Mouse (Mus musculus): Measurements from ENCODE around the gene Pdk2. TPM values are rescaled to one million over a fixed set of nuclear protein-coding genes. Genes with fewer than 3 reads are reported as not detected.

Pdk2 gene
- polyA plus RNA-seq, 1 experiment from 2014 or later = 26.4 TPM

DNA sequence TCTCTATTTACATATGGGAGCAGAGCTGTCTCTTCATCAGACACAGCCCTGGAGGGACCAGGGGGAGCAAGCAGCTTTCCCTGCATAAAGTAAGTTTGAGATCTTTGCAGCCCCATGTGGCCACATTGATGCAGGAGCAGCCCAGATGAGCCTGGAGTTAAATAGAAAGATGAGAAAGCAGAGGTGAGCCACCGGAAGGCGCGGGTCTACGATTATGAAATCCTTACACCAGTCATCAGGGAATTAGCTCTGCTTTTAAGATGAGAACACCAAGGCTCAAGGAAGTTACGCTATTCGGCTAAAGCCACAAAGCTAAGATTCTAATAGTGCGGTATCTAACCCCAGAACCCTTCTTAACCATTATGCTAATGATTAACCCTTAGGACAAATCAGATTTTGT is 36.8 kb upstream of the Pdk2 start:
- Histone ChIP-seq H3K4me2 (replicated peaks) (no peak overlapping the region), H3K27me3 (peaks cover 37% of the 10 kb centered on the region)
- WGBS = 74% methylated on average over 7 of the region's 7 CpGs

DNA sequence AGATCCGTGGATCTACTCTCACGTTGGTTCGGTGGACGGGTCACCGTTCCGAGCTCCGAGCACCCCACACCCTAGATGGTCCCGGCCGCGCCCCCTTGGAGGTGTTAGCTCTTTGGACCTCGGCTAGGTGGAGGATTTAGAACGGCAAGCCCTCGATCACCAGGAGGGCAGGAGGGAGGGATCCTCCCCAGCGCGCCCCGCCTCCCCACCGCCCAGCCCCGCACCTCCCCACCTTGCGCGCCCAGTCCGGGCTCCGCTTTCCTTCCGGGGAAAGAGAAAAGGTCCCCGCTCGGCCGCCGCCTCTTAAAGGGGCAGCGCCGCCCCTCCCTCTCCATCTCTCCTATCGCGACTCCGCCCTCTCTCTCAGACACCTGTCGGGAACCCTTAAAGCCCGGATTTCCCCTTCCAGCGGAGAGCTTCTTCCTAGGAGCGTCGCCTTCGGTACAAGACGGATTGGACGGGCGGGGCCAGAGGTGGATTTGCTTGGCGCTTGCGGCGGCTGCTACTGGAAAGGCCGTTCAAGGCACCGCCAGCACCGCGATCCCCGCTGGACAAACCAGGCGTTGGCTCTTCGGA is 35.5 kb upstream of the Pdk2 start, which contains the start of gene Itga3:
Itga3 (minus strand) TSS at position 266 of the 576 bp plus-strand sequence.
- under 1% methylated on average over 43 of the region's 51 CpGs for WGBS
- H3K27me3 ChIP-seq = peaks cover 37% of the 10 kb centered on the region
- H3K9me3 ChIP-seq = no peaks in the 10 kb centered on the region
- peak within 1 kb of the TSS; percentile 67 for H3K27ac ChIP-seq (replicated peaks)
- H3K4me2 ChIP-seq (replicated peaks) = peak within 1 kb of the TSS; percentile 100
- peak within 1 kb of the TSS; percentile 80 for H3K4me3 ChIP-seq
- peak; percentile 75 for ATAC-seq (replicated peaks)
- H3K4me1 ChIP-seq = peaks cover 24% of the 10 kb centered on the region
- no peaks in the 10 kb centered on the region for H3K36me3 ChIP-seq
- H3K9ac ChIP-seq (replicated peaks) = peak within 1 kb of the TSS; percentile 71

More for the DNA sequence above, 36.8 kb upstream of the Pdk2 start:
- Histone ChIP-seq H3K27ac (replicated peaks) (no peak overlapping the region), H3K36me3 (no peaks in the 10 kb centered on the region), H3K4me3 (no peak overlapping the region), H3K9me3 (no peaks in the 10 kb centered on the region), H3K9ac (replicated peaks) (no peak overlapping the region), H3K4me1 (peaks cover 24% of the 10 kb centered on the region)
- ATAC-seq (replicated peaks) = no peak

DNA sequence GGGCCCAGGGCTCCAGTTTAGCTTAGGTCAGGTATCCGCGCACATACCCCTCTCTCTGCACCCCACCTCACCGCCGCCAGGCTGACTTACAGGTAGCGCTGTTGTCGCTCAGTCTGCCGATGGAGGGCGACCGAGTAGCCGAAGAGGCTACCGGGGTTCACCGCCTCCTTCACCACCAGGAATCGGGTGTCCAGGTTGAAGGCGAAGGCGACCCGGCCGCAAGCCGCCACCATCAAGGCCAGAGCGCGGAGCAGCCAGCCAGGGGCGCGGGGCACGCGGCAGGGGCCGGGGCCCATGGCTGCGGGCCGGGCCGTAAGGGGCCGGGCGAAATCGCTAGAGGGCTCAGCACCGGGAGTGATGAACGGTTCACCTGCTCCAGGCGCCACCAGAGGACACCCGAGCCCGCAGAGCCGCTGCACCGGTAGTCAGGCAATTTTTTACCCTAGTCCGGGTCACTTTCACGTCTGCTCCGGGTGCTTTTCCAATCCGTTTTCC is 34.9 kb upstream of the Pdk2 start:
- Histone ChIP-seq H3K27ac (replicated peaks) (peak overlapping the region; percentile 67), H3K27me3 (peaks cover 37% of the 10 kb centered on the region)

DNA sequence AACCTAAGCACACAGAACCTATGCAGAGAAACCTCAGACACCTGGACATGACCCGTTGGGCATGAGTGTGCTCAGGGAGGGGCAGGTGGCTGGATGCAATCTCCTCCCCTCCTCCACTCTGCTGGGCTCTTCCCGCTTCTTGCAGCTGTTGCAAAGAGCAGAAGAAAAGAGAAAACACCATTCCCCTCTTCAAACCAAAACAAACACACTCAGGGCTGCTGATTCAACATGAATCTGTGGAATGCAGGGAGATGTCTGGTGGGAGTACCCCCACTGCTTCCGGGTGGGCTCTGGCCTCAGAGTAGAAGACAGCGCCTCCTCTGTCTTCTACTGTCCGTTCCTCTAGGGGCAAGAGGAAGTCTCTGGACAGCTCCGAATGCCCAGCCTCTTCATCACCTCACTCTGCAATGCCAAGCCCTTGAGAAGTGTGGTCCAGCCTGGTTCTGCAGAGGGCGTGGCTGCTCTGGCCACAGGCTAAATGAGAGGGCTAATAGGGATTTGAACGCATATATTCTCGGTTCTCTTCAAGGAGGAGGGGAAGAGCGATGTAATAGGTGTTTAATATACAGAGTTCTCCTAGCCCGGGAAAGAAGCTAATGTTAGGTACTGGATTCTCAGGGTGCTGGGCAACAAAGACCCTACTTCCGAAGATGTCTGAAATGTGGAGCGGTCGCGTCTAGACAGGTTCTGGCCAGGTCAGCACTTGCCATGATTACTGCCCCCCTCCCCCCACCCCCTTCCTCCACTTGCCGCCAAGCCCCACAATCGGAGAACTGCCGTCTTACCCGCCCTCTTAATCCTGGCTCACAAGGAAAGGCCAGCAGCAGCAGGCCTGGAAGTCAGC is 34.3 kb upstream of the Pdk2 start:
- no peaks in the 10 kb centered on the region for H3K36me3 ChIP-seq
- peaks cover 24% of the 10 kb centered on the region for H3K4me1 ChIP-seq
- 0 out of 2 replicates have a peak, but pooled peaks have one; percentile 4 for ATAC-seq (replicated peaks)
- 7% methylated on average over 19 of the region's 19 CpGs for WGBS
- peak overlapping the region; percentile 67; the same call in 1 of the 2 replicates for H3K27ac ChIP-seq (replicated peaks)
- peak overlapping the region; percentile 100 for H3K4me2 ChIP-seq (replicated peaks)
- peak overlapping the region; percentile 71 for H3K9ac ChIP-seq (replicated peaks)
- no peaks in the 10 kb centered on the region for H3K9me3 ChIP-seq
- H3K4me3 ChIP-seq = peak overlapping the region; percentile 80
- H3K27me3 ChIP-seq = peaks cover 37% of the 10 kb centered on the region

More for the DNA sequence above, 34.9 kb upstream of the Pdk2 start:
- Histone ChIP-seq H3K9me3 (no peaks in the 10 kb centered on the region), H3K4me1 (peaks cover 24% of the 10 kb centered on the region), H3K36me3 (no peaks in the 10 kb centered on the region), H3K4me2 (replicated peaks) (peak overlapping the region; percentile 100), H3K4me3 (peak overlapping the region; percentile 80), H3K9ac (replicated peaks) (peak overlapping the region; percentile 71)
- WGBS = under 1% methylated on average over 42 of the region's 42 CpGs
- ATAC-seq (replicated peaks) = peak; percentile 64

DNA sequence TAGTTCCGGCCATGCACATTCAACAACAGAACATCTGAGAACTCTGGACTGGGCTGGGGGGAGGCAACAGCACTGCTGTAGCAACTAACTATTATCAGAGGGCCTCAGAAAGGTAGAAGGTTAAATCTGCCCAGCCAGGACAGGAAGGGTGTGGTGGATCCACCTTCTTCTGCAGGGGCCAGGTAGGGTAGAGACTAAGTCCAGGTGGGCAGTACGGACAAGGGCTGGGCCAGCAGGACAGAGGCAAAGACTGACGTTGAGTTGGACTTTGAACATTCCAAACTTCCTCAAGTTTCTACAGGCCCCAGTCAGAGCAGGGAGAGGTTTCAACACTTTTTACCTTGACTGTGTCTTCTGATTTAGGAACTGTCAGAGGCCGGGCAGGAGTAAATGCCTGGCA is 33.5 kb upstream of the Pdk2 start:
- Histone ChIP-seq H3K9me3 (no peaks in the 10 kb centered on the region), H3K27ac (replicated peaks) (no peak overlapping the region), H3K9ac (replicated peaks) (no peak overlapping the region), H3K36me3 (no peaks in the 10 kb centered on the region), H3K4me1 (peaks cover 24% of the 10 kb centered on the region), H3K4me2 (replicated peaks) (no peak overlapping the region), H3K27me3 (peaks cover 37% of the 10 kb centered on the region), H3K4me3 (no peak overlapping the region)
- WGBS = 86% methylated on average over 4 of the region's 4 CpGs
- ATAC-seq (replicated peaks) = no peak

DNA sequence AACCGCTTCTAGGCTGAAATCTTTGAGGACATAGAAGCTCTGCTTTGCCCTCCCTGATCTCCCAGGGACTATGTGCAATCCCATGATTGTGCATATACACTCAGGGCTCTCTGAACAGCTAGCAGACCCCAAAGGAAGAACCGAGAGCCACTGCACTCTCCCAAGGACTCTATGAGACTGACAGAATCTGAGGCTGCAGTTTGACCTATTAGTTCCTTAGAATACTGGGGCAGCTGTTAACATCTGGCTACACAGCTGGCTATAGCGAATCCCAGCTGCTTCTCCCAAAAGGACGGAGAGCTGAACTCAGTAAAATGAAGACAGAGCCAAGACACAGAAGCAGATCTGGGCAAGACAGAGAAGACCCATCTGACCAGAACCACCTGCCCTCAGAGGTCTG is 32.7 kb upstream of the Pdk2 start:
- 82% methylated on average over 4 of the region's 4 CpGs for WGBS
- no peak for ATAC-seq (replicated peaks)
- Histone ChIP-seq H3K4me1 (peaks cover 24% of the 10 kb centered on the region), H3K36me3 (no peaks in the 10 kb centered on the region), H3K27me3 (peaks cover 33% of the 10 kb centered on the region), H3K4me2 (replicated peaks) (no peak overlapping the region), H3K27ac (replicated peaks) (no peak overlapping the region), H3K9me3 (no peaks in the 10 kb centered on the region), H3K4me3 (no peak overlapping the region), H3K9ac (replicated peaks) (no peak overlapping the region)

DNA sequence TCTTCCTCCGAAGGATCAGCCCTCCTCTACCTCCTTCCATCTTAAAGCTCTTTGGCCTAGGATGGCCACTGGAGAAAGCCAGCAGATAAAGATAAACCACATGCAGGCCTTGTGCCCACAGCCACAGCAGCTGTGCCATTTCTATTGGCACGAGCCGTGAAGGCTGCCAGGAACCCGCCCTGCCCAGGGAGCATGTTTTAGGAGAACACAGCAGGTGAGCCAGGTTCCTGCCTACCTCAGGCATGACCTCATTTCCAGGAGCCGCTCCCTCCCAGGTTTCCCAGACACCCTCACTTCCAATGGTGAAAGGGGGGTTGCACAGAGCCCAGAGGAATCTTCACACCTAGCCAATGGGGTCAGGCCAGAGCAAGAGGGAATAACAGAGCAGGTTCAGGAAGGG is 31.6 kb upstream of the Pdk2 start:
- no peak overlapping the region for H3K27ac ChIP-seq (replicated peaks)
- H3K36me3 ChIP-seq = no peaks in the 10 kb centered on the region
- no peak for ATAC-seq (replicated peaks)
- H3K4me3 ChIP-seq = no peak overlapping the region
- H3K4me1 ChIP-seq = peaks cover 24% of the 10 kb centered on the region
- H3K4me2 ChIP-seq (replicated peaks) = no peak overlapping the region
- peaks cover 23% of the 10 kb centered on the region for H3K27me3 ChIP-seq
- H3K9ac ChIP-seq (replicated peaks) = no peak overlapping the region
- H3K9me3 ChIP-seq = no peaks in the 10 kb centered on the region
- WGBS = 67% methylated on average over 5 of the region's 5 CpGs

DNA sequence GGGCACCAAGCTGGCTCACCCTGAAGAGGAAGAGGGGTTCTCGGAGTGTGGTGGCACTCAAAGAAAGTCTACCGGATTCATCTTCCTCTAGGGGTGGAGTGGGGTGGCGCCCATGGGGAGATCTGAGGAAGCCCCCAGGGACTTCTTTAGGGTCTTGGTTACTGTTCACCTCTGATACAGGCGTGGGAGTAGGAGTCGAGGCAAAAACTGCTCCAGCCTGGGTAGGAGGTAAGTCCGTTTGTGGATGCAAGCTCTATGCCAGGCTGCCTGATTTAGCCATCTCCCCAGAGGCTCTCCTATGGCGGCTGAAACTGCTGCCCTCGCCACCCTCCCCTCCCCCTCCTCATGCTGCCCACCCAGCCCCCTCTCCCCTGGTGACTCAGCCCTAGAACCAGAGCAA is 31.0 kb upstream of the Pdk2 start:
- Histone ChIP-seq H3K4me1 (peaks cover 23% of the 10 kb centered on the region), H3K4me3 (no peak overlapping the region), H3K4me2 (replicated peaks) (no peak overlapping the region), H3K27ac (replicated peaks) (no peak overlapping the region), H3K36me3 (no peaks in the 10 kb centered on the region), H3K9ac (replicated peaks) (no peak overlapping the region), H3K9me3 (no peaks in the 10 kb centered on the region), H3K27me3 (peaks cover 16% of the 10 kb centered on the region)
- WGBS = 61% methylated on average over 8 of the region's 8 CpGs
- no peak for ATAC-seq (replicated peaks)

DNA sequence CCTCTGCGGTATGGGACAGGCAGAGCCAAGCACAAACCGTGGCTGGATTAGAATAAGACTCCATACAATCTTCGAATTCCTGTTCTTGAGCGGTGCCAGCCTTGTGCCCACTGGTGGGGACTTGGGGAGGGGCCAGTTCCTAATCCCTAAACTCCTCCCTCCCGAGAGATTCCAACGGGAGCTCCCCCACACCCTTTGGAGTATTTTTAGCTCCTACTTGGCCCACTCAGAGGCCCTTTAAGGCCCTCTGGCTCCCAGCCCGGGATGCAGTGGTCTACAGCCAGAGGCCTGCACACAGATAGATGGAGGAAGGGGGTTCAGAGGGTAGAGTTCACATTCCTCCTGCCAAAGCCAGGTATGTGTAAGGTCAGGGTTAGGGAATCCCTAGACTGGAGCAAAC is 30.1 kb upstream of the Pdk2 start:
- ATAC-seq (replicated peaks) = no peak
- Histone ChIP-seq H3K4me3 (no peak overlapping the region), H3K4me2 (replicated peaks) (no peak overlapping the region), H3K9ac (replicated peaks) (no peak overlapping the region), H3K27ac (replicated peaks) (no peak overlapping the region), H3K9me3 (no peaks in the 10 kb centered on the region), H3K27me3 (peaks cover 10% of the 10 kb centered on the region), H3K36me3 (no peaks in the 10 kb centered on the region), H3K4me1 (peaks cover 14% of the 10 kb centered on the region)
- 35% methylated on average over 7 of the region's 7 CpGs for WGBS

DNA sequence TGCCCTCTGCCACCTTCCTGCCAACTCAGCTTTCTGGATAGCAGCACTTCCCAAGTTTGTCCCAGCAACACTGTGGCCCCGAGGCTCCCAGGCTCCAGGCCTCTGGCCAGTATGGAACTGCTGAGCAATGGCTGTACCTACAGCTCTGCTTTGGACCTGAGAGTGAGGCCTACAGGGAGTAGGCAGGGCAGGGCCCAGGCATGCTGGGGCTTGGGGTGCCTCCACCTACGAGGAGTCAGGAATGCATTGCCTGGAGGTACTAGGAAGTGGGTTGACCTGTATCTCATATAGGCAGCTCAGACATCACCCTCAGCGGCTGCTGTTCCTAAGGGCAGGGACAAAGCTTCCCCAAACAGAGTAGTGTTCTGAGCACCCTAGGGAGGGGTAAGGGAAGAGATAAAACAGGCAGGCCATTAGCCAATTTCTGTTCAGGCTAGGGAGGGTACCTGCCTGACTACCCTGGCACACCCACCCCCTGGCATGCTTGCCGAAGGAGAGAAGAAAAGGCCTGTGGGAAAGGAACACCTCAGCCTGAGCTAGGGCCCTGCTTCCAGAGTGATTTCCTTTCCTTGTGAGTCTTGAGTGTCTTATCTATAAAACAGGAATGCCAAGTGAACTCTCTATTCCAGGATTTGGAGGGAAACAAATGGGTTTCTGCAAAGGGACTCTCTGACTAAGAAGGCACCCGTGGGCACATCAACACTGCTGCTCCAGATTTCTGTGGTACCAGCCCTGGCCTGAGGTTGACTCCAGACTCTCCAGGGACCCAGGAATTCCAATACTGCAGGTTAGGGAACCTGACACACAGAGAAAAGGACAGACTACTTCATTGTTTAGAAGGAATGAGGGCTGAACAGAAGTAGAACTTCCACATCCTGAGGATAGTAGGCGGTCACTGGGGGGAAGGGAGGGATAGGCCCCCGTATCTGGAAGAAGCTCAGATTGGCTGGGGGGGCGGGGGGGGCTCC is 29.3 kb upstream of the Pdk2 start:
- H3K27me3 ChIP-seq = peaks cover 7% of the 10 kb centered on the region
- whole genome bisulfite sequencing = 72% methylated on average over 8 of the region's 8 CpGs
- peaks cover 6% of the 10 kb centered on the region for H3K4me1 ChIP-seq
- no peak for ATAC-seq (replicated peaks)
- H3K9ac ChIP-seq (replicated peaks) = no peak overlapping the region
- H3K4me2 ChIP-seq (replicated peaks) = no peak overlapping the region
- H3K9me3 ChIP-seq = no peaks in the 10 kb centered on the region
- H3K27ac ChIP-seq (replicated peaks) = no peak overlapping the region
- no peak overlapping the region for H3K4me3 ChIP-seq
- no peaks in the 10 kb centered on the region for H3K36me3 ChIP-seq

DNA sequence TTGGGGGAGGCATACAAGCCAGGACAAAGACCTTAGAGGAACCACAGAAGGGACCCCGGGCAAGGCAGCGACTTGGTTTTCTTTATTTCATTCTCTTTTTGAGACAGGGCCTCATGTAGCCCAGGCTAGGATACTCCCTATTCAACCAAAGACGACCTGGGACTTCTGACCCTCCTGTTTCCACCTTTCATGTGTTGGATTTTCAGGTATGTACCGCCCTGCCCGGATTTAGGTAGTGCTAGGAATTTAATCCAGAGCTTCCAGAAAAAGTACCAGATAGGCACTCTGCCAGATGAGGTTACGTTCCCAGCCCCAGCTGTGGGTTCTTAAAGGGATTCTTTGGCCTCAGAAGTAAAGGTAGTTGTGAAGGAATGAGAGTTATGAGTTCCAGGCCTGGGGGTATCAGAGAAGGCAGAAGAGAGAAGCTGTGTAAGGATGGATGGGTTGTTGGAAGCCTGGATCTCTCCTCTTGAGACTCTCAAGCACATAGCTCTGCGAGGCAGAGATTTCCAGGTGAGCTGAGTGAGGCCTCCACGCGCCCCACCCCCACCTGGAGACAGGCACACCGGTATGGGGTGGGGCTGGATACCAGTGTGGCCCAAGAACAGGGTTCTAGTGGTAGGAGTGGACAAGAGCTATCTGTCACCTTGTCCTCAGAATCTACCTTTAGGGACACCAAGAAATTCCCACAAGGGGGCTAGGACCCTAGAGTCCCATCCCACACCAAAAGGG is 28.2 kb upstream of the Pdk2 start:
- Histone ChIP-seq H3K27me3 (no peaks in the 10 kb centered on the region), H3K9me3 (no peaks in the 10 kb centered on the region), H3K27ac (replicated peaks) (no peak overlapping the region), H3K4me2 (replicated peaks) (no peak overlapping the region), H3K9ac (replicated peaks) (no peak overlapping the region), H3K4me1 (no peaks in the 10 kb centered on the region), H3K36me3 (no peaks in the 10 kb centered on the region), H3K4me3 (no peak overlapping the region)
- ATAC-seq (replicated peaks) = no peak
- WGBS = 87% methylated on average over 10 of the region's 10 CpGs
